Mouse (Mus musculus) spleen, postnatal 4 days (tissue): ENCODE measurements around the gene Gm21188.
"Not testable (repeated sequence)": the region's sequence is repeated elsewhere in the genome, so short reads cannot be mapped to it uniquely, and the experiment has no call there.

Experiments used
- DNase-seq, 2 experiments: peaks; one replicate each; pipeline ENCODE4 v3.0.0; 2022; ENCODE audit warnings: low spot score in 2 of 2

The Gm21188 gene

DNA sequence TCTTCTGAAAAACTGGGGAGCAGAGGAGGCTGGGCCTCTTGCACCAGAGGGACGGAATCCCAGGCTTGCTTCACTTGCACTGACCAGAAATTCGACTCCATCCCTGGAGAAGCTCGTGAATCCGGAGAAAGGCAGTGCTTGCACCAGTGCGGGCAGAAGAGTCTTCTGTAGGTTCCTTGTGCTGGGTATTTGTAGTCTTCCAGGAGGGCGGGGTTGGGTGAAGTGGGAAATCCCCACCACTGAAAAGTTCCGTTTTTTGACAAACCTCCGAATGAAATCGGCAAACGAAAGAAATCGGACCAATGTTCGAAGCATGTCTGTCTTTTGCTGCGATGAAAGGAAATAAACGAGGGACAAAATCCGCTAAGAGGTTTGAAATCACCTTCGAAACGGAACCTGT lies 25.1 kb downstream of the Gm21188 start, which contains the start of gene Gm36079:
Gm36079 (minus strand) TSS at position 101 of the 400 bp plus-strand sequence.
- DNase-seq: not testable (repeated sequence)

DNA sequence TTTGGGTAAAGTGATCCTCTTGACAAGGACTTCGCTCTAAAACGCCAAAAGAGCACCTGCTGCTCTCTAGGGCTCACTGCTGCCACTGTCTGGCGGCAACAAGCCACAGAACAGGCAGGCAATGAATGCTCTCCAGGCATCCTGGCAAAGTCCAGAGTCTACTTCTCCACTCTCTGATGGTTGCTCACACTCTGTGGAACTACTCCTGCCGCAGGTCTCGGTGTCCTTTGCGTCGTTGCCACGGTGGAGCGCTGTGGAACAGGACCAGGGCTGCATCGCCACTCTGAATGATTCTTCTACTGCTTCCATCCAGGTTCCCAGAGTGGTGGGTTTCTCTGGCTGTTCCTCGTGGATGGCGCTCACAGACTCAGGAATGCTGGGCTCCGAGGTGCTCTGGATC lies 25.6 kb downstream of the Gm21188 start:
- not testable (repeated sequence) for DNase-seq

DNA sequence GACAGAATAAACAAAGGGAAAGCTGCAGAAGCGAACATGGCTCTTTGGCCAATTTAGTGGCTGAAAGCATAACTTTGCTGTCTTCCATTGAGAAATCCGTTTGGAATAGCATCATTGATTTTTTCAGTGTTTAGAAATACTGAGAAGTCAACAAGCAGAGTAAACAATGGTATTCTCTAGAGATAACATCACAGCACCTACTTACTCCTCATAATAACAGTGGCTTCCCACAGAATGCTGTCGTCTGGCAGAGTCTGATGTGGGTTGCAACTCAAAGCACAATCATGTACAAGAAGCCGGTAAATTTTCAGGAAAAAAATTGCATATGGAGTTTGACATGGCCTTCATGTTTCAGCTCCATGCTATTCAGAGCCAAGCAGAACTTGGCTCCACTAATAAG lies 26.4 kb downstream of the Gm21188 start:
- DNase-seq: not testable (repeated sequence)

DNA sequence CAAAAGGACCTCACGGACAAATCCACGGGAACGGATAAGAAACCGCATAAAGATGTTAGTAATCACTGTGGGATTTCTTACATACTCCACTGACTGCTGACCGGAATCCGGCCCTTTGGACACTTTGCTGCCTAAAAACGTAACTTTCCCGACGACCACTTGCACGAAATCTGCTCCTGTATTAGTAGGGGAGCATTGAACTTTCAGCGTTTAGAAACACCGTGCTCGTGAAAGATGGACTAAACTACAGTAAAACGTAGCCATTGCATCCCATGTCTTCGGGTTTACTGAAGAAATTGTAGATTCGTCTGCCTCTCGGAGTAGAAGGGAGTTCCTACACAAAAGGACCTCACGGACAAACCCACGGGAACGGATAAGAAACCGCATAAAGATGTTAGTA lies 27.0 kb downstream of the Gm21188 start:
- not testable (repeated sequence) for DNase-seq

DNA sequence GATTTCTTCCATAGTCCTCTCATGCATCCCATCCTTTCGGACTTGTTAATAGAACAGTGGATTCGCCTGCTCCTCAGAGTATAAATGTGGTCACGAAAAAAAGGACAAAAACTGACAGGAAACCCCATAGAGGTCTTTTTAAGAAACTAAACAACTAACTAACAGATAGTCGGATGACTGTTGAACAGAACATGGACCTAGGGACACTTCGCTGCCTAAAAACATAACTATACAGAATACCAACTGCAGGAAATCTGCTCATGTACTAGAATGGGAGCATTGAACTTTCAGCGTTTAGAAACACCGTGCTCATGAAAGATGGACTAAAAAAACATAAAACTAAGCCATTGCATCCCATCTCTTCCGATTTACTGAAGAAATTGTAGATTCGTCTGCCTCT lies 27.4 kb downstream of the Gm21188 start:
- not testable (repeated sequence) for DNase-seq

DNA sequence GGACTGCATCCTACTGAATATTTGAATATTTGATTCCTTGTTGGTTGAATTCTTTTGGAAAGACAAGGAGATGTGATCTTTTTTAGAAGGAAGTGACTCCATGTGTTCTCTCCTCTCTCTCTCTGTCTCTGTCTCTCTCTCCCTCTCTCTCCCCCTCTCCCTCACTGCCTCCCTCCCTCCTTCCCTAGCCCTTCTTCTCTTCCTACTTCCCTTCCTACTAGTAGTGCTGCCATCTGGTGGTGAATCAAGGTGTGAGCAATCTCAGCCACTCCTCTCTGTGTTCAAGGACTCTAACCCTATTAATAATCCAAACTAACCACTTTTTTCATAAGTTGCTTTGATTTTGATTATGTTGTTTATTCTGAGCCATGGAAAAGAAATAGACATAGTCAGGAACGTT lies 30.5 kb downstream of the Gm21188 start:
- not testable (repeated sequence) for DNase-seq

DNA sequence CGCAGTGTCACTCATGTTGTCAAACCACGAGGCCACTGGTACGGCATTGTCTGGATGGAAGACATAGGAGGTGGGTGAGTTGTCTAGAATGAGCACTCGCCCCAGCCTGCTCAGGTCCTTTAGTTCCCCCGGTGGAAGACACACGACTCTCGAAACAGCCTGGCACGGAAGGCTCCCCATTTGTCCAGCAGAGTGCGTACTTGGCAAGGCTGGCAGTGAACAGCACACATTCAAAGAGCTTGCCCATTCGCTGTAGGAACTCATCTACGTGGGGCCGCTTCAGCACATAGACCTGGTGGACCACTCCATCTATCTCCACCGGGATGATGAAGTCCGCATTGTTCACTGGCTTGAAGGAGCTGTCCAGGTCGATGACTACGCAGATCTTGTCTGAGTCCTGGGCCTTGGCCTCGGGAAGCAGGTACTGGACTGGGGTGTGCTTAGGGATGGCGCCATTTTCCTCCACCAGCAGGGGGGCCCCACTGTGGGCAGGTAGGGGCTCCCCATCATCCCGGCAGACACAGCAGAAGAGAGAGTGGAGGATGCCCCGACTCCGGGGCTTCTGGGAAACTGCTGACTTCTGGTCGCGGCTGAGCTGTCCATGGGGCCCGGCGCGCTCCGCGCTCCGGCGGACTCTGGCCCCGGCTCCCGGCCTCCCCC lies 36.5 kb downstream of the Gm21188 start:
- DNase-seq: not testable (repeated sequence)

DNA sequence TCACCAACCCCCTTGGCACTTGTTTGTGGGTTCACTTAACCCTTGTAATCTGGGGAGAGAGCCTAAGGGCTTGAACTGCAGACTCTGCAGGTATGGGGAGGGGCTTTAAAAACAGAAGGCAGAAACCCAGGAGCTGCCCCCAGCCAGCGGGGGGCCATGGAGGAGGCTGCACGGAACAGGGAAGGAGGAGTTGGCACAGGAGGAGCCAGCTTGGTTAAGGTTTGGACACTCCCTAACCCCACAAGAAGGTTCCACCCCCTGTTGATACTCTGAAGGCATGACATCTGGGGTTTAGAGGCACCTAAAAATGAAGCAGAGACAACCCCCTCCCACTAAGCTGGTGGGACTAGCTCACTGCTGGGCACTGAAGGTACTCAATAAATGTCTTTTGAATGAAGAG lies 38.0 kb downstream of the Gm21188 start:
- DNase-seq: not testable (repeated sequence)

DNA sequence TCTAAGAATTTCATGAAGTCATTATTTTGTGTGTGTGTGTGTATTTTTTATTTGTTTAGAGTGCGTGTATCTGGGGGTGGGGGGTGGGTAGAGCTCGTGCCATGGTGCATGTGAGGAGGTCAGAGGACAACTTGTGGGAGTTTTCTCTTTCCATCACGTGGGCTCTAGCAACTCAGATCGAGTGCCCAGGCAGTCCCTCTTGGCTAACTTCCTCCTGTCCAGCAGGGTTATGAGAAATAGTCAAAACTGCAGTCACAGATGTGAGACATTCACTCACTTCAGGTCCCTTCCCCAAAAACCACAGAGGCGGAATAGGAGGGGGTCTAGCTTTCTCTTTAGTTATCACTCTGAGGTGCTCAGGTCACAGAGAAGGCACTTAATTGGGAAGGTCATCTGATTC lies 38.5 kb downstream of the Gm21188 start:
- DNase-seq: not testable (repeated sequence)

DNA sequence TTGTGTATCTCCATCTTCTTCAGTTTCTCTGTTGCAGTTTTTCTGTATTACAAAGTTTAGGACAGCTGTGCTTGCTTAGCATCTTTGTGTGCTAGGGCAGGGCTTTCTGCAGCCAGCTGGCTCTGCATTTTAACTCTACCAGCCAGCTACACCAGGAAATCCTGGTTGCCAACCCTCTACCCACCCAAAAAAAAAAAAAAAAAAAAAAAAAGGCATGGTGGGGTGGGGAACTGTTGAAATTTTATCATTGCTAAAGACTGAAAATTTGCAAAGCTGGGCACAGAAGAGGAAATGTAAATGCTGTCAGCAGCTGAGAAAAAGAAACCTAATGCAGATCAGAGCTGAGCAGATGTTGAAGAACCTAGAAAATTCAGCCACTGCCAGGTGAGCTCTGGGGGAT lies 41.9 kb downstream of the Gm21188 start:
- not testable (repeated sequence) for DNase-seq

DNA sequence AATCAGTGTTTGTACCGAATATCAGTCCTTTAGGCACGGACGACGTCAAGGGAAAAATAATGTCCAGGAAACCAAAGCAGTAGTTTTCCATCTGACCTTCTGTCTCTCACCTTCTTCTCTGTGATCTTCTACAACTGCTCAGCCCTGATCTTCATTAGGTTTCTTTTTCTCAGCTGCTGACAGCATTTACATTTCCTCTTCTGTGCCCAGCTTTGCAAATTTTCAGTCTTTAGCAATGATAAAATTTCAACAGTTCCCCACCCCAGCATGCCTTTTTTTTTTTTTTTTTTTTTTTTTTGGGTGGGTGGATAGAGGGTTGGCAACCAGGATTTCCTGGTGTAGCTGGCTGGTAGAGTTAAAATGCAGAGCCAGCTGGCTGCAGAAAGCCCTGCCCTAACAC lies 52.8 kb downstream of the Gm21188 start:
- not testable (repeated sequence) for DNase-seq

DNA sequence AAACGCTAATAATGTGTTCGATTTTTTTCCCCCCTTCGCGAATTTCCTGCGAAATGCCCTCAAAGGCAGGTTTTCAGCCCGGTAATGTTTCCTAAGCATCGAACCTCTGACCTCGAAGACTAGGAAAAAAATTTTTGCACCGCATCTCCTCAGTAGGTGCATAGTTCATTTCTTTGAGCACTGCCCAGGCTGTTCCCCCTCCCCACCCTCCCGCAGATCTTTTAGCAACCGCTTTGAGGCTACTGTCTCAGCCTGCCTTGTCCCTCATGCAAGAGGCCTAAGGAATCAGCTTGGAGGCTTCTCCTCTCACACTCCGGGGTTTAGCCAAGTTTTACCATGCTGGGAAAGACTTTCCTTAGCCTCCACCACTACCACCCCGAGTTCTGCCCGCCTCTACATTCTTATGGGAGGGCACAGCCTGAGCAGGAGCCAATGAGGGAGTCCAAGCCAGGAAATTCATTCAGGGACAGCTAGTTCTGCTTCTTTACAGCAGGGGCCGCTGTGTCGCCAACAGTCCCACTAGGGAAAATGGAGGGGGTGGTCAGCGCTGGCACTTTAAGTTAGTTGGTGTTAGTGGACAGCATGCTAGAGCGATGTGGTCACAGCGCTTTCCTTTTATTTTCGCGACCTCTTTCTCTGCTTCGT lies 53.4 kb downstream of the Gm21188 start:
- DNase-seq: not testable (repeated sequence)

DNA sequence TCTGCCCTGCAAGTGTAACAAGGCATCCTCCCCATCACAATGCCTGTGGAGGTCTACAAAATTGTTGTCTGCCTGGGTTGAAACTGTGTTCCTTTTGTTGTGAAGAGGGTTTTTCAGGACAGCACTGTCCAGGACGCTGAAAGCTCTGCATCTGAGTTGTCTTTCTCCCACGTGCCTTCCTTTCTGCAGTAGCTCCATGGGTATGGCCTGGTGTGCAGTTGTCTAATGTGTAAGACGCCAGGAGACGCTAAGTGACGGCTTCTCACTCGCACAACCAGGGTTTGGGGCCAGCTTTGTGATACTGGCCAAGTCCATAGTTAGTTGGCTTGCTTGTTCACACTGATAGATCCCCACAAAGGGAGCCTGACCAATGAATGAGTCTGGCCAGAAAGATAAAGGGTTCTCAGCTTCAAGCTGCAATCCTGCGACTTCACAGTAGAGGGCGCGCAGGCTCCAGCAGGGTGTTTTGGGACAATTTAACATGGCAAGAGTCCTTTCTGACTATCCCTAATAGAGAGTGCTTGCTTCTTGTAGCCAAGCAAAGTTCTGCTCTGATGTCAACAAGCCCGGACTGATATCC lies 60.0 kb downstream of the Gm21188 start:
- DNase-seq: not testable (repeated sequence)

DNA sequence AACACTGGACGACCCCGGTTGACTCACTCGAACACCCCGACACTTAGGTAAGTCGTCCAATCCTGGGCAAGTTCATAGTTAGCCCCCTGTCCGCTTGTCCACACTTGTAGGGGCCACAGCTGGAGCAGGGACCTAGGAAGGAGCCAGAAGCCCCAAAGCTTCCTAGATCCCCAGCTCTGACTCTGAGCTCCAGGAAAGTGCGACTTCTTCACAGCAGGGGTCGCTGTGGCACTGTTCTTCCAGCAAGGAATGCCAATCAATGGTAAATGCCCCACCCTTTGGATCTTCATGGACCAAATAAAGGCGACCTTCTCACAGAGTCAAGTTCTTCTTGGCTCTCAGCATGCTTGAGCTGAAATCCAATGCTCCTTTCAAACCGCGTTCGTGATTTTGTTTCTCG lies 60.7 kb downstream of the Gm21188 start:
- DNase-seq: not testable (repeated sequence)
